Mouse (Mus musculus): ENCODE results near the gene Gstm4. TPM values are rescaled to one million over a fixed set of nuclear protein-coding genes. Genes with fewer than 3 reads are reported as not detected.
A peak's percentile ranks its signal among the peaks of the same experiment; 100 is the strongest.
"Not testable (repeated sequence)": the region's sequence is repeated elsewhere in the genome, so short reads cannot be mapped to it uniquely, and the experiment has no call there.

Gene Gstm4
- polyA plus RNA-seq, 1 experiment from 2014 or later = 12.2 TPM

DNA sequence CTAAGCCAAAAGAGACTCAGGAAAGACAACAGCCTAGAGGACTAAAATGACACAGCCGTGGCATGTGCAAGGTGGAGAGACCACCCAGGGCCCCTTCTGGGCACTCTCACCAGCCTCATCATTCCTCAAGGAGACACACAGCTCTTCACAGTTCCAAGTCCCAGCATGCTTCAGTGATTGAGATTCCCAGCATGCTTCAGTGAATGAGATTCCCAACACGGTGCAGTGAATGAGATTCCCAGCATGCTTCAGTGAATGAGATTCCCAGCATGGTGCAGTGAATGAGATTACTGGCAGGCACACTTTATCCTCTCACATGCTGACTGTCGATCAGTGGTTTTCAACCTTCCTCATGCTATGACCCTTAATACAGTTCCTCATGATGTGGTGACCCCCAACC, 33.1 kb downstream of the Gstm4 start:
- Histone ChIP-seq H3K4me1 (peaks cover 6% of the 10 kb centered on the region), H3K4me3 (replicated peaks) (no peak overlapping the region), H3K27ac (no peak overlapping the region), H3K36me3 (replicated peaks) (no peaks in the 10 kb centered on the region), H3K9me3 (no peaks in the 10 kb centered on the region), H3K27me3 (no peaks in the 10 kb centered on the region; the same call in 1 of the 2 replicates), H3K9ac (no peak overlapping the region), H3K4me2 (no peak overlapping the region)
- ATAC-seq (ENCODE audit: low FRiP score) = peak; percentile 72
- 33% methylated on average over 3 of the region's 3 CpGs for WGBS

DNA sequence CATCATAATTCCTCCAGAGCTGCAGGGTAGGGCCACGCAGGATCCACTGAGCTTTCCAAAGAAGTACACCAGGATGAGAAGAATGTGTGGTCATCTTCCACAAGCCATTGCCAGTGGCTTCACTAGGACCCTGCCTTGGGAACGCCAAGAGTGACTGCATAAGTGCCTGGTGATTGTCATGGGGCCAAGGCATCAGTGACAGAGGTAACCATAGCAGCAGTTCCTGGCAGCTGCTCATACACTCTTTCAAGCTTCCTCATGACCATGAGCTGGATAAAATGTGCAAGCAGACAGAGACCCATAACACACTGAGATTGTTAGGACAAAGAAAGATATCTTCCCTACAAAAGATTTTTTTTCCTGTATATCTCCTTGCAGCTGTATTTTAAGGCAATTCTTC, 34.4 kb downstream of the Gstm4 start:
- Histone ChIP-seq H3K27ac (no peak overlapping the region), H3K9ac (no peak overlapping the region), H3K4me2 (no peak overlapping the region), H3K27me3 (no peaks in the 10 kb centered on the region), H3K4me3 (replicated peaks) (no peak overlapping the region), H3K9me3 (no peaks in the 10 kb centered on the region), H3K4me1 (peaks cover 6% of the 10 kb centered on the region), H3K36me3 (replicated peaks) (no peaks in the 10 kb centered on the region)
- no peak for ATAC-seq (ENCODE audit: low FRiP score)
- 78% methylated on average over 2 of the region's 2 CpGs for WGBS

GRCm38 (mm10) chr3:108002021-108002420, 42.7 kb downstream of the Gstm4 start:
- ATAC-seq (ENCODE audit: low FRiP score) = no peak
- Histone ChIP-seq H3K4me3 (replicated peaks) (no peak overlapping the region), H3K9ac (no peak overlapping the region), H3K9me3 (no peaks in the 10 kb centered on the region), H3K36me3 (replicated peaks) (no peaks in the 10 kb centered on the region), H3K4me2 (no peak overlapping the region), H3K4me1 (no peaks in the 10 kb centered on the region), H3K27ac (no peak overlapping the region), H3K27me3 (no peaks in the 10 kb centered on the region)
- WGBS = 91% methylated on average over 8 of the region's 8 CpGs

GRCm38 (mm10) chr3:107999491-107999890, 45.2 kb downstream of the Gstm4 start:
- H3K27me3 ChIP-seq = no peaks in the 10 kb centered on the region
- H3K27ac ChIP-seq = no peak overlapping the region
- no peak overlapping the region for H3K9ac ChIP-seq
- H3K4me1 ChIP-seq = no peaks in the 10 kb centered on the region
- no peak overlapping the region for H3K4me2 ChIP-seq
- no peaks in the 10 kb centered on the region for H3K36me3 ChIP-seq (replicated peaks)
- no peaks in the 10 kb centered on the region for H3K9me3 ChIP-seq
- 85% methylated on average over 3 of the region's 3 CpGs for WGBS
- ATAC-seq (ENCODE audit: low FRiP score) = no peak
- H3K4me3 ChIP-seq (replicated peaks) = no peak overlapping the region

DNA sequence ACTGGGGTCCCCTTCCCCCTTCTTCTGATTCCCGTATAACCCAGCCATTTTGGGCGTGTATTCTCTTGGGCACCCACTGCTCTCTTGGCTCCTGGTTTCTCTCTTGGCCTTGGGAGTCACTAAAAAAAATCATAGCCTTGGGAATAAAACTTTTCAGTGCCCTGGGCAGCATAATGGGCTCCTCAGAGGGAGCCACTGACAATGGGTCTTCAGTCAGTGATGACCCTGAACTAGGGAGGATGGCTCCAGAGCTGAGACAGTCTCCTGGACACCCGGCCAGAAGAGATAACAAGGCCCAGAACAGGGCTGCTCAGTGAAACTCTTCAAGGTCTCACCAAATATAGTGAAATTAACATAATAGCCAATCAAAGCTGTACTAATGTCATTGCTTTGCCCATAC, 46.1 kb downstream of the Gstm4 start:
- no peak for ATAC-seq (ENCODE audit: low FRiP score)
- Histone ChIP-seq H3K27me3 (no peaks in the 10 kb centered on the region), H3K9ac (no peak overlapping the region), H3K9me3 (no peaks in the 10 kb centered on the region), H3K4me1 (no peaks in the 10 kb centered on the region), H3K27ac (no peak overlapping the region), H3K4me2 (no peak overlapping the region), H3K36me3 (replicated peaks) (no peaks in the 10 kb centered on the region), H3K4me3 (replicated peaks) (no peak overlapping the region)
- WGBS = 76% methylated on average over 3 of the region's 3 CpGs

DNA sequence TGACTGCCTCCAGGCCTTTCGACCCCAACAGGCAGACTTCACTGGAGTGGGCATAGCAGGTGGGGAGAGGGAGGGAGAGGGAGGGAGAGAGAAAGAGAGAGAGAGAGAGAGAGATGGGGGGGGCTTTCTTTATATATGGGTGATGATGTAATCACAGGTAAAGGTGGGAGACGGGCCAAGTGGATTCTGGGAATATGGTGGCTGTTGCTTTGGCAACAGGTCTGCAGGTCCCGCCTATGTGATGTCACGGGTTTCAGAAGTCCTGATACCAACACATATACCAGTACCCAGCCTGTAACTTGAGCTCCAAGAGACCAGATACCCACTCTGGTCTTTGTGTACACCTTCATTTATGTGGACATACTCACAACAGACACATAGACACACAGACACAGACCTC, 48.1 kb downstream of the Gstm4 start:
- H3K9me3 ChIP-seq = no peaks in the 10 kb centered on the region
- ATAC-seq (ENCODE audit: low FRiP score) = no peak
- no peak overlapping the region for H3K27ac ChIP-seq
- WGBS = 75% methylated on average over 4 of the region's 4 CpGs
- no peak overlapping the region for H3K9ac ChIP-seq
- no peak overlapping the region for H3K4me2 ChIP-seq
- H3K27me3 ChIP-seq = no peaks in the 10 kb centered on the region
- H3K4me1 ChIP-seq = no peaks in the 10 kb centered on the region
- H3K36me3 ChIP-seq (replicated peaks) = no peaks in the 10 kb centered on the region
- H3K4me3 ChIP-seq (replicated peaks) = no peak overlapping the region

DNA sequence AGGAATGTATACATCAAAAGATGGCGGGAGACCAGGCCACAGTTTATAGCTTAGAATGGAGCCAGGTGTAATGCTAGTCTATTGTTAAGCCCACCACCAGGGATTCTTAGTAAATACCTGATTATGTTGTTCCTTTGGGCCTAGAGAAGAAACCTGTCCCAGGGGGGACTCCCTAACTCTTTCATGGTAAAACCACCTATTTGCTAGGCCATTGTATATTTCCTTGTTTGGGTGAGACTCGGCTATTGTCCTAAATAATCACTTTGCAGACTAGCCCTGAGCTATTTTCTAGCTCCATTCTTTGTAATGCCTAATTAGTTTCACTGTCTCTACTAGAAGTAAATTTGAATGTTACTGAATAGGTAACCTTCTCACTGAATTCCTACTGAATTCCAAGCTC, 48.7 kb downstream of the Gstm4 start:
- 73% methylated on average over 2 of the region's 2 CpGs for WGBS
- H3K4me2 ChIP-seq; H3K9ac ChIP-seq; H3K4me1 ChIP-seq; H3K9me3 ChIP-seq; H3K27ac ChIP-seq; ATAC-seq (ENCODE audit: low FRiP score); H3K27me3 ChIP-seq; H3K36me3 ChIP-seq (replicated peaks); H3K4me3 ChIP-seq (replicated peaks): not testable (repeated sequence)

Other genes starting within 250 kb of the Gstm4 start
- gene Eps8l3, start 167.7 kb downstream of the Gstm4 start, polyA plus RNA-seq (2016; fragmentation: Nextera tagmentation; extraction: Ambion mirVana) = not detected in 2 replicates
- gene Gstm5, start 149.1 kb downstream of the Gstm4 start, polyA plus RNA-seq (2016; fragmentation: Nextera tagmentation; extraction: Ambion mirVana) = 225 and 230 TPM in 2 replicates
- 63.8 and 66.8 TPM in 2 replicates for gene Gstm7, start 113.1 kb downstream of the Gstm4 start, polyA plus RNA-seq (2016; fragmentation: Nextera tagmentation; extraction: Ambion mirVana)
- 10.7 and 12.0 TPM in 2 replicates for gene Gstm6, start 101.1 kb downstream of the Gstm4 start, polyA plus RNA-seq (2016; fragmentation: Nextera tagmentation; extraction: Ambion mirVana)
- not detected in 2 replicates for gene Gstm3, start 75.6 kb downstream of the Gstm4 start, polyA plus RNA-seq (2016; fragmentation: Nextera tagmentation; extraction: Ambion mirVana)
- gene Gstm2, start 58.4 kb downstream of the Gstm4 start, polyA plus RNA-seq (2016; fragmentation: Nextera tagmentation; extraction: Ambion mirVana) = 7.2 and 9.3 TPM in 2 replicates
- 23.7 and 29.7 TPM in 2 replicates for gene Gstm1, start 26.9 kb downstream of the Gstm4 start, polyA plus RNA-seq (2016; fragmentation: Nextera tagmentation; extraction: Ambion mirVana)
- 47.3 and 50.5 TPM in 2 replicates for gene Ampd2, start 41.8 kb upstream of the Gstm4 start, polyA plus RNA-seq (2016; fragmentation: Nextera tagmentation; extraction: Ambion mirVana)
- 0.44 and 0.86 TPM in 2 replicates for gene Gnat2, start 47.9 kb upstream of the Gstm4 start, polyA plus RNA-seq (2016; fragmentation: Nextera tagmentation; extraction: Ambion mirVana)
- gene Gnai3, start 101.3 kb upstream of the Gstm4 start, polyA plus RNA-seq (2016; fragmentation: Nextera tagmentation; extraction: Ambion mirVana) = 198 and 205 TPM in 2 replicates
- 0.44 and 0.63 TPM in 2 replicates for gene Gpr61, start 110.0 kb upstream of the Gstm4 start, polyA plus RNA-seq (2016; fragmentation: Nextera tagmentation; extraction: Ambion mirVana)
- gene Amigo1, start 141.4 kb upstream of the Gstm4 start, polyA plus RNA-seq (2016; fragmentation: Nextera tagmentation; extraction: Ambion mirVana) = 7.5 and 8.9 TPM in 2 replicates
- gene Cyb561d1, start 156.3 kb upstream of the Gstm4 start, polyA plus RNA-seq (2016; fragmentation: Nextera tagmentation; extraction: Ambion mirVana) = 4.3 and 5.6 TPM in 2 replicates
- gene Atxn7l2, start 166.0 kb upstream of the Gstm4 start, polyA plus RNA-seq (2016; fragmentation: Nextera tagmentation; extraction: Ambion mirVana) = 24.0 and 28.1 TPM in 2 replicates
- 2.6 and 2.8 TPM in 2 replicates for gene Sypl2, start 181.8 kb upstream of the Gstm4 start, polyA plus RNA-seq (2016; fragmentation: Nextera tagmentation; extraction: Ambion mirVana)
- 229 and 241 TPM in 2 replicates for gene Psma5, start 212.0 kb upstream of the Gstm4 start, polyA plus RNA-seq (2016; fragmentation: Nextera tagmentation; extraction: Ambion mirVana)
- 23.3 and 30.8 TPM in 2 replicates for gene Sort1, start 239.2 kb upstream of the Gstm4 start, polyA plus RNA-seq (2016; fragmentation: Nextera tagmentation; extraction: Ambion mirVana)

Data from forebrain, embryonic 12.5 days (tissue).